Mouse (Mus musculus): ENCODE measurements around the gene Abtb1.

DNA sequence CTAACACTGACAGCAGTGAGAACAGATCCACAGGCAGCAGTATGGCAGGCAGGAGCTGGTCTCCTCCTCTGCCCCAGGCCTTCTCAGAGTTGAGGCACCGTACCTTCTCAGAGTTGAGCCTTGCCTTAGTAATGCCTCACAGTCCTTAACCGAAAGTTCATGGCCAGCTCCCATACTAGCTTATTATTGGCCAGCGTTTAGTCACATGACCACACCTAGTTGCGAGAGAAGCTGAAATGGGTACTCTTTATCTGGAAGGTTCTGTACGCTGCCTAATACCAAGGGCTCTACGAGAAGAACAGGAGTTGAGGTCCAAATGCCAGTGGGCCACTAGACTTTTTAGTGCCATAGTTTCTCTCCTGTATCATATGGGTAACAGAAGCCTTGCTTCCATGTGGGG, 20.5 kb downstream of the Abtb1 start:
- no peak for TF ChIP-seq CTCF (IDR thresholded peaks at IDR 0.05; ENCODE audit: low read depth)
- TF ChIP-seq EP300 (IDR thresholded peaks at IDR 0.05; ENCODE audit: low read depth) = no peak
